Mouse (Mus musculus): ENCODE measurements at regions not wholly inside any gene's neighbourhood (a gene's known extent, or its start where the extent isn't known, plus 50 kb on each side); places are given as distances from the start of the nearest gene placed in this dataset.
A peak's percentile ranks its signal among the peaks of the same experiment; 100 is the strongest.
"Not testable (repeated sequence)": the region's sequence is repeated elsewhere in the genome, so short reads cannot be mapped to it uniquely, and the experiment has no call there.

GRCm38 (mm10) chr13:3035291-3035690 is 502.6 kb upstream of the Gdi2 start:
- not testable (repeated sequence) for DNase-seq

GRCm38 (mm10) chr13:3037010-3037409 is 500.9 kb upstream of the Gdi2 start:
- peak in 1 of 2 experiments; percentile 1 for DNase-seq

- DNase-seq = not testable (repeated sequence)
Observed at GRCm38 (mm10) chr13:3046381-3047105, 491.3 kb upstream of the Gdi2 start.

- DNase-seq = not testable (repeated sequence)
Observed at GRCm38 (mm10) chr13:3083480-3083879, 454.4 kb upstream of the Gdi2 start.

- not testable (repeated sequence) for DNase-seq
Observed at GRCm38 (mm10) chr13:3089971-3090370, 447.9 kb upstream of the Gdi2 start.

- DNase-seq = not testable (repeated sequence)
Observed at GRCm38 (mm10) chr13:3106543-3106942, 431.3 kb upstream of the Gdi2 start.

GRCm38 (mm10) chr13:3128150-3128549 is 409.7 kb upstream of the Gdi2 start:
- not testable (repeated sequence) for DNase-seq

- not testable (repeated sequence) for DNase-seq
Observed at GRCm38 (mm10) chr13:3137281-3137680, 400.6 kb upstream of the Gdi2 start.

- no peak for DNase-seq
Observed at GRCm38 (mm10) chr13:3138698-3139097, 399.2 kb upstream of the Gdi2 start.

- not testable (repeated sequence) for DNase-seq
Observed at GRCm38 (mm10) chr13:3145513-3145912, 392.4 kb upstream of the Gdi2 start.

Data from kidney, adult 8-10 months (tissue).